Mouse (Mus musculus) CH12.LX (cell line): Measurements from ENCODE around the gene Smg6.

Source experiments
- EP300 ChIP-seq: IDR thresholded peaks from 2 replicates; pipeline ENCODE4 v1.6.1; 2011; ENCODE audit warnings: low read length, improper control_type of control experiment
- SIN3A ChIP-seq: IDR thresholded peaks from 2 replicates; pipeline ENCODE4 v1.6.1; 2012; ENCODE audit warnings: low read length, improper control_type of control experiment, inconsistent platforms

DNA sequence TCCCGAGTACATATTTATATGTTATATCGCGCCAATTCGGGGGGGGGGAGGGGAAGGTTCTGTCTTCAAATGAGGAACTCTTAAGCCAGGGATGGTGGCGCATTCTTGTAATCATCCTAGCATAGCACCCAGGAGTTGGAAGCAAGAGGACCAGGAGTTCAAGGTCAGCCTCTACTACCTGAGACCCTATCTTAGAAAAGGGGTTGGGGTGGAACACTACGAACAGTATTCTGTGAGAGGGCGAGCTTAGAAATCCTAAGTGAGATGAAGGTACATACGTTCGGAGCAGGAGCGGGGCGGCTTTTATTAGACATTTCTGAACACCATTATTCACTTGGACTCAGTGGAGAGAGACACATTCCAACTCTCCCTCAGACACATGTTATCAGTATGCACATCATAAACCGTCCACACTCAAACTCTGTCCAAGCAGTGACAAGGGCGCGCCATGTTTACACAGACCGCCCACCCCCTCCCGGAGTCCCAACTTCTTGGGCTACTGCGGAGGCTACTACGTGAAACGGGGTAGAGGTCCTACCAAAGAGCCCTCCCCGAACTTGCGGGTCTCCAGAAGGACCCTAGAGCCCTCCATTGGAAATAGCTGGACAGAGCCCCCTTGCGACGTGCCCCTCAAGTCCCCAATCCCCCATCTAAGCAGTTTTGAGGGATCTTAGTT lies 243.9 kb downstream of the Smg6 start, which contains the start of gene Hic1:
- TF ChIP-seq SIN3A: no peak; the same call in 1 of the 2 replicates
- TF ChIP-seq EP300: no peak
